Mouse (Mus musculus) hindbrain, embryonic 14.5 days (tissue): ENCODE measurements around the gene Ube4b. TPM values are rescaled to one million over a fixed set of nuclear protein-coding genes. Genes with fewer than 3 reads are reported as not detected.
"Not testable (repeated sequence)": the region's sequence is repeated elsewhere in the genome, so short reads cannot be mapped to it uniquely, and the experiment has no call there.

Experiments
- ATAC-seq: fragments of 200-750 bp; cut with Nextera tagmentation; 2 replicates; pipeline ENCODE4 v1.8.0; 2017; ENCODE audit warnings: moderate number of reproducible peaks, mild to moderate bottlenecking, moderate TSS enrichment, moderate library complexity; ENCODE audit not compliant: low FRiP score
- DNase-seq: peaks from one replicate; pipeline ENCODE4 v3.0.0-alpha.2; 2015; ENCODE audit warnings: low spot score
- H3K27ac ChIP-seq: fragments of 300-500 bp; sonication (generic); 2 replicates; pipeline ENCODE4 v1.5.1; 2014; ENCODE audit warnings: mild to moderate bottlenecking, moderate library complexity
- H3K27me3 ChIP-seq: fragments of 300-500 bp; sonication (generic); 2 replicates; pipeline ENCODE4 v1.6.1; 2014; ENCODE audit warnings: mild to moderate bottlenecking, low read length, mixed read lengths; ENCODE audit not compliant: control insufficient read depth, insufficient read depth
- H3K36me3 ChIP-seq: fragments of 300-500 bp; sonication (generic); replicated peaks from 2 replicates; pipeline ENCODE4 v1.6.1; 2014; ENCODE audit not compliant: control insufficient read depth, insufficient read depth
- H3K4me1 ChIP-seq: fragments of 300-500 bp; sonication (generic); replicated peaks from 2 replicates; pipeline ENCODE4 v1.6.1; 2014; ENCODE audit warnings: antibody characterized with exemption, low read length, mixed read lengths; ENCODE audit not compliant: control insufficient read depth, insufficient read depth
- H3K4me2 ChIP-seq: fragments of 300-500 bp; sonication (generic); replicated peaks from 2 replicates; pipeline ENCODE4 v1.6.1; 2014; ENCODE audit warnings: mild to moderate bottlenecking, moderate library complexity
- H3K4me3 ChIP-seq: fragments of 300-500 bp; sonication (generic); replicated peaks from 2 replicates; pipeline ENCODE4 v1.5.1; 2014; ENCODE audit warnings: mild to moderate bottlenecking, low read length
- H3K9ac ChIP-seq: fragments of 300-500 bp; sonication (generic); 2 replicates; pipeline ENCODE4 v1.6.1; 2014
- H3K9me3 ChIP-seq: fragments of 300-500 bp; sonication (generic); 2 replicates; pipeline ENCODE4 v1.6.1; 2016; ENCODE audit warnings: low read length; ENCODE audit not compliant: control insufficient read depth
- WGBS: fragments of 180-500 bp; shearing (Covaris S2); extraction: QIAGEN DNeasy Blood & Tissue Kit; methylation state at CpG from one replicate; pipeline ENCODE4 v1.1.7; 2014; 5-methylcytosine and 5-hydroxymethylcytosine counted together
- polyA plus RNA-seq: library from polyadenylated mRNA; unstranded; fragments of >200 nt; fragmentation: Nextera tagmentation; extraction: Ambion mirVana; gene quantifications from 2 replicates; pipeline ENCODE4 v1.2.1, GENCODE M21; 2014

Gene Ube4b
- polyA plus RNA-seq = 53.8 and 55.3 TPM in 2 replicates

DNA sequence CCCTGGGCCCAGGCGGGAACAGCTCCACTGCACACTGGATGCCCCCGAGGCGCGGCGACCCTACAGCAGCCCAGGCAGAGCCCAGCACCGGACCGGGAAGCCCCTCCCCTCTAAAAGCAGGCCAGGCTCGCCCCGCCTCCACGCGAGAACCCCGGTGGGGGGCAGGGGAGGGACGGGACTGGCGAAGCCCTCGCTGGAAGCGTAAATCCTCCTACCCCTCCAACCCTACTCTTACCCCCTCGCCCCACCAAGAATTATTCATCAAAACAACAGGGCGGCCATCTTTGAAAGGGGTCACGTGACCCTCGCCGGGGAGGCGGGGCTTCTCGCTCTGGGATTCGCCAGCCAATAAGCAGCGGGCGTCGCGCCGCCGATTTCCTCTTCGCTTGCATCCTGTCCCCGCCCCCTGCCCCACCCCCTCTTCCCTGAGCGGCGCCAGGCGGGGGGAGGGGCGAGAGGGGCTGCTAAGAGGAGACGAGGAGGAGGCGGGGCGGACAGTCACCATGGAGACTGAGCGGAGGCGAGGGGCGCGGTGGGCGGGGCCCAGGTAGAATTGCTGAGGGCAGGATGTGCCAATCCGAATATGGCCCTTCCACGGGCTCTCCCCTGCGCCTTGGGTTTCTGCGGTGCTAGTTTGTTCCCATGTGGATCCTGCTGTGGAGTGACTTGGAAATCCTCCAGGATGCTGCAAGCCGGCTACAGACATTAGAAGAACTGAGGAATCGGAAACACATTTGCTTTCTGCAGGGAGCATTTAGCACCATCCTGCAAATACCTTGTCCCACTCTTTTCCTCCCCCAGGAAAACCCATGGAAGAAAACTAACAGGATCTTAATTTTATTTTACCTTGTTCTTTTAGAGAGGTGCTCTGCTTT lies at the start of gene Ube4b:
TSS of gene Ube4b (minus strand) at position 425 of the 875 bp plus-strand sequence.
- peak within 1 kb of the TSS; percentile 92 for H3K4me2 ChIP-seq
- H3K9me3 ChIP-seq = no peaks in the 10 kb centered on the region
- peak within 1 kb of the TSS; percentile 94 for H3K4me3 ChIP-seq
- no peaks in the 10 kb centered on the region for H3K27me3 ChIP-seq
- H3K9ac ChIP-seq = peak within 1 kb of the TSS; percentile 93
- peak within 1 kb of the TSS; percentile 98 for H3K27ac ChIP-seq
- WGBS = under 1% methylated on average over 44 of the region's 50 CpGs
- H3K4me1 ChIP-seq = peaks cover 28% of the 10 kb centered on the region; the same call in 1 of the 2 replicates
- ATAC-seq (peak; percentile 93), DNase-seq (peak; percentile 99)
- H3K36me3 ChIP-seq = no peaks in the 10 kb centered on the region

DNA sequence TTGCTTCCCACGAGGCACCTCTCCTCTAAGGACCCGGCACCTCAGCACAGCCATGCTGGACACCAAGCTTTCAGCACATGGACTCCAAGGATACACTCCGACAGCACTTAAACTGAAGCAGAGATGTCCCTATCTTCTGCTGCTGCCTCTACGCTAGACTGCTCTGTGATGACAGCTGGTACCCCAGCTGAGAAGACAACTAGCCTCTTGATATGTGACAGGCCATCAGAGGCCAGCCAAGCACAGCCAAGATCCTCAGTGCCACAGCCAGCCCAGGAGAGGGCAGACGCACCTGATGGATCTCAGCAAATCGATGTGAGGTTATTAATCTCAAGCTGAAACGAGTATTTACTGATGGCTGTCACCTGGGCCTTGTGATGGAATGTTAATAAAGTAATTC lies 48.5 kb upstream of the Ube4b start:
- no peaks in the 10 kb centered on the region for H3K4me1 ChIP-seq
- H3K9ac ChIP-seq = no peak overlapping the region
- no peak overlapping the region for H3K4me3 ChIP-seq
- WGBS = 81% methylated on average over 7 of the region's 7 CpGs
- H3K36me3 ChIP-seq = peaks cover 12% of the 10 kb centered on the region
- no peaks in the 10 kb centered on the region for H3K27me3 ChIP-seq
- DNase-seq (no peak), ATAC-seq (no peak)
- H3K9me3 ChIP-seq = no peaks in the 10 kb centered on the region
- no peak overlapping the region for H3K27ac ChIP-seq
- H3K4me2 ChIP-seq = no peak overlapping the region

DNA sequence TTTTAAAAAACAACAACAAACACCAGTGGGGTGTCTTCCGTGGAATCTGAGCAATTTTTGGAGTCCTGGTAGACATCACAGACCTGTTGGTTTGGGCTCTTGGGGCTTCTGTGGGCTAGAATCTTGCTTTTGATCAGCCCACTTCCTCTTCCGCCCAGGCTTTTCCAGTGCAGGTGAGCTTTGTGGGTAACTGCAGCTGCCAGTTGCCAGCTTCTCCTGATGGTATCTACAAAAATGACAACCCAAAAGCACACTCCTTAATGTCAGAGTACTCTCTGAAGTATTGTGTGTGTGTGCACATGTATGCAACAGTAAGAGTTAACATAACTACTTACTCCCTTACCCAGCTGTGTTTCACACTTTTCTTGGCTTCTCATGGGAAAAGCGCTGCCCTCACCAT lies 43.0 kb upstream of the Ube4b start:
- no peak overlapping the region for H3K27ac ChIP-seq
- H3K4me1 ChIP-seq = no peaks in the 10 kb centered on the region
- 96% methylated on average over 3 of the region's 3 CpGs for WGBS
- no peak overlapping the region for H3K4me3 ChIP-seq
- H3K9ac ChIP-seq = no peak overlapping the region
- H3K27me3 ChIP-seq = no peaks in the 10 kb centered on the region
- H3K36me3 ChIP-seq = peaks cover 26% of the 10 kb centered on the region
- H3K4me2 ChIP-seq = no peak overlapping the region
- H3K9me3 ChIP-seq = no peaks in the 10 kb centered on the region
- DNase-seq = no peak
- no peak for ATAC-seq

DNA sequence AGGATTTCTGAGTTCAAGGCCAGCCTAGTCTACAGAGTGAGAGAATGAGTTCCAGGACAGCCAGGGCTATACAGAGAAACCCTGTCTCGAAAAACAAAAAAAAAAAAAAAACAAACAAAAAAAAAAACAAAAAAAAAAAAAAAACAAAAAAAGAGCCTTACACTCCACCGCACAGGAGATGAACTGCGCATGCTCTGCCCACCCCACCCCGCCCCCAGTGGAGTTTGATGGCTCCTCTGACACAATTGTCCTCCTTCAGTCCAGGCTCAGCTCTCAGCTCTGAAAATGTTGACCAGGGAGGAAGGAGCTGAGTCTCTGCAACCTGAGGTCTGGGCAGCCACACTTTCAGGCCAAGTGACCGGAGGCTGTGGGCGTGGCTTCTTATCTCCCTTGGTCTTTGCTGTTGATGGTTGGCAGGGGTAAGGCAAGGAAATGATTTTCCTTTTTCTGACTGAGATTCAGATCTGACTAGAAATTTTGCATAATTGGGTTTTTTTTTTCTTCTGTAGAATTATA lies 36.9 kb upstream of the Ube4b start:
- Histone ChIP-seq H3K4me3 (no peak overlapping the region), H3K4me2 (no peak overlapping the region), H3K9ac (no peak overlapping the region), H3K4me1 (no peaks in the 10 kb centered on the region), H3K36me3 (no peaks in the 10 kb centered on the region; the same call in 1 of the 2 replicates), H3K9me3 (no peaks in the 10 kb centered on the region), H3K27me3 (no peaks in the 10 kb centered on the region), H3K27ac (no peak overlapping the region)
- DNase-seq (no peak), ATAC-seq (no peak)
- WGBS = 86% methylated on average over 6 of the region's 6 CpGs

DNA sequence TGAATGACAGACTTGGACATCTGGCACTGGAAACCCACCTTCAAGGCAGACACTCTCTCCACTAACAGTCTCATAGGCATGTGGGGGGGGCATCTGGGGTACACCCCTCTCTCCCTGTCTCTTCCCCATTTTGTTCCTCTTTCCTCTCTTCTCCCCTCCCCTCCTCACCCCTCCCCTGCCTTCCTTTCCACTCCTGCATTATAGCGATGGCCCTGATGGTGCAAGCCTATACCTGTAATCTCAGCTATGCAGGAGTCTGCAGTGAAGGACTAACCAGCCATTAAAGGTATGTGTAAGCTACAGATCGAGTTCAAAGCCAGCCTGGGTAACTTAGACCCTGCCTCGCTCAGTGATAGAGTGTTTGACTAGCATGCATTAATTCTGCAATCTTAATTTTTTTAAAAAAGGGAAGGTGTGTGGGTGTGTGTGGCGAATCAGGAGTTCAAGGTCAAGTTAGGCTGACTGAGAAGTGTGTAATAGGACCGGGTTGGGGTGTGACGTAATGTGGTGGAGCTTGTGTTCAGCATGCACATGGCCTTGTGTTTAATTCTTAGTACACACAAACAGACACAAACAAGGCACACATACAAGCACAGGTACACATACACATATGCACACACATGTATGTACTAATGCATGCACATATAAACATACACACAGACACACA lies 35.9 kb upstream of the Ube4b start:
- ATAC-seq = no peak
- no peaks in the 10 kb centered on the region for H3K9me3 ChIP-seq
- H3K4me3 ChIP-seq = no peak overlapping the region
- no peak for DNase-seq
- no peak overlapping the region for H3K4me2 ChIP-seq
- H3K9ac ChIP-seq = no peak overlapping the region
- 82% methylated on average over 6 of the region's 6 CpGs for WGBS
- H3K27me3 ChIP-seq = no peaks in the 10 kb centered on the region
- no peak overlapping the region for H3K27ac ChIP-seq
- H3K4me1 ChIP-seq = no peaks in the 10 kb centered on the region
- H3K36me3 ChIP-seq = no peaks in the 10 kb centered on the region

DNA sequence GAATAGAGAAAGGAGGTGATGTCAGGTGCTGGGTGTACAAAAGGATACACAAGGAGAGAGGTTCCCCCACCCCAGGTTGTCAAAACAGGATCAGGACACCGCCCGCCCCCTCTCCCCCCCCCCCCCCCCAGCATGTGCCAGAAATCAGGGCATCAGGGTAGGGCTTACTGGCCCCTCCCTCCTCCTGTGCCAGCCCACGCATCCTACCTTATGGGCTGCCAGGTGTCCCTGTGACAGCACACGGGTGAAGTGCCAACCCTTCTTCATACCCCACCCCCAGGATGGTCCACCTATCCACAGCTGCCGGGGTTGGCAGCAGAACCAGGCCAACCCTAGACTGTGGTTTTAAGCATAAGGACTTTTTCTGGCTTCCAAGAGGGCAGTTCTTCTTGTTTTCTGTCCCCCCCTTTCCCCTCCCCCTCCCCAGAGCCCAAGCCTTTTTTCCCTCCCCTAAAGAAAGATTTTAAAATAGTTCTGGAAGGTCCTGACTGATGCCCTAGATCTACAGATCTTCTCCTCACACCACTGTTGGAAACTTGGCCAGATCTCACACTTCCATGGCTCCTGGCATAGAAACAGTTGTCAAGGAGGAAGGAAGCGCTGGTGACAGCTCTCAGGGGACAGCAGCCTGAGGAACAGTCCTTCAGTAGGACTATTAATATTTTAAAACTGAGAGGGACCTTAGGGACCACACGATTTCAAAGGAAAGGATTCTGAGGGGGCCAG lies 35.2 kb upstream of the Ube4b start:
- H3K4me1 ChIP-seq = no peaks in the 10 kb centered on the region
- 63% methylated on average over 7 of the region's 7 CpGs for WGBS
- no peak overlapping the region for H3K27ac ChIP-seq
- DNase-seq (no peak), ATAC-seq (no peak)
- H3K9ac ChIP-seq = no peak overlapping the region
- no peak overlapping the region for H3K4me2 ChIP-seq
- H3K9me3 ChIP-seq = no peaks in the 10 kb centered on the region
- no peaks in the 10 kb centered on the region for H3K36me3 ChIP-seq
- no peaks in the 10 kb centered on the region for H3K27me3 ChIP-seq
- no peak overlapping the region for H3K4me3 ChIP-seq

DNA sequence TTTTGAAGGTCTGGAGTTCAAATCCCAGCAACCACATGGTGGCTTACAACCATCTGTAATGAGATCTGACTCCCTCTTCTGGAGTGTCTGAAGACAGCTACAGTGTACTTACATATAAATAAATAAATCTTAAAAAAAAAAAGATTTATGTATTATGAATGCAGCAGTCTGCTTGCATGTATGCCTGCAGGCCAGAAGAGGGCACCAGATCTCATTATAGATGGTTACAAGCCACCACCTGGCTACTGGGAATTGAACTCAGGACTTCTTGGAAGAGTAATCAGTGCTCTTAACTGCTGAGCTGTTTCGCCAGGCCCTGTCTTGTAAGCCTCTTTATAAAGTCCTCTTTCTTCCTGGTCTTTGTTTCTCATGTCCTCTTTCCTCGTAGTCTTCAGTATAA lies 33.9 kb upstream of the Ube4b start:
- 84% methylated on average over 2 of the region's 2 CpGs for WGBS
- not testable (repeated sequence) for H3K9me3 ChIP-seq, ATAC-seq, H3K4me2 ChIP-seq, H3K27me3 ChIP-seq, H3K9ac ChIP-seq, H3K27ac ChIP-seq, H3K36me3 ChIP-seq, DNase-seq, H3K4me1 ChIP-seq, H3K4me3 ChIP-seq

DNA sequence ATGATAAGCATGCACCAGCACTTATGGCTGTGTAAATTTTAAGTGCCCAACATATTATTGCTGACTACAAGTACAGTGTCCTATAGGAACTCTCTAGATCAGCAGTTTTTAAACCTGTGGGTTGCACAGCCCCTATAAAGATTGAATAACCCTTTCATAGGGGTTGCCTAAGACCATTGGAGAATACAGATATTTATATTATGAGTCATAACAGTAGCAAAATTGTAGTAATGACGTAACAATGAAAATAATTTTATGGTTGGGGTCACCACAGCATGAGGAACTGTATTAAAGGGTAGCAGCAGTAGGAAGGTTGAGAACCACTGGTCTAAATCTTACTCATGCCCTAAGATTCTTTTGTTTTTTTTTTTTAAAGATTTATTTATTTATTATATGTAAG lies 32.9 kb upstream of the Ube4b start:
- Histone ChIP-seq H3K27ac (no peak overlapping the region), H3K27me3 (no peaks in the 10 kb centered on the region), H3K4me2 (no peak overlapping the region), H3K4me1 (no peaks in the 10 kb centered on the region), H3K36me3 (no peaks in the 10 kb centered on the region), H3K9me3 (no peaks in the 10 kb centered on the region), H3K9ac (no peak overlapping the region), H3K4me3 (no peak overlapping the region)
- no peak for ATAC-seq
- no peak for DNase-seq
- 78% methylated on average over 1 of the region's 1 CpGs for WGBS

DNA sequence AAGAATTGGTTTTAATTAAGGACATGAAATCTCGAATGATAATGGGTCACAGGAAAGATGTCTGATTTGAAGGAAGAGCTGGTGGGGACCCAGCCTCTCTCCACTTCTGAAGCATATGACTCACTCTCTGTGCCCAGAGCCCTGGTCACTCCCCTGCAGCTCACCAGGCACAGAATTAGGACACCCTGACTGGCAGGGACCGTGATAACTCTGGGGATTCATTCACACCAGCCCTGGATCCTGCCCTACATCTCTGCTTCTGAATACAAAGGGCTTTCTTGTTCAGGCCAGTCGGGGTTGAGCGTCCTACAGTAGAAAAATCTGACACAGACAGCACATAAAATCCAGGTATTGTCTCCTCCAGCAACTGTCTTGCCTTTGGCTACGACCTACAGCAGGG lies 32.0 kb upstream of the Ube4b start:
- no peaks in the 10 kb centered on the region for H3K4me1 ChIP-seq
- H3K36me3 ChIP-seq = no peaks in the 10 kb centered on the region
- no peak for ATAC-seq
- no peak overlapping the region for H3K27ac ChIP-seq
- WGBS = 58% methylated on average over 5 of the region's 5 CpGs
- DNase-seq = no peak
- no peaks in the 10 kb centered on the region for H3K9me3 ChIP-seq
- no peaks in the 10 kb centered on the region for H3K27me3 ChIP-seq
- H3K9ac ChIP-seq = no peak overlapping the region
- H3K4me2 ChIP-seq = no peak overlapping the region
- no peak overlapping the region for H3K4me3 ChIP-seq
